Mouse (Mus musculus) brain, embryonic 18.5 days (tissue): Measurements from ENCODE around the gene Hells.

ENCODE experiments used
- DNase-seq: peaks from one replicate; pipeline ENCODE4 v3.0.0-alpha.2; 2012; ENCODE audit warnings: low read depth, low spot score

Hells gene

GRCm38 (mm10) chr19:38930788-38931565, at the start of gene Hells:
Gene Hells (plus strand): TSS chr19:38930915.
- DNase-seq, result peak; percentile 64

GRCm38 (mm10) chr19:38901146-38902135, 29.3 kb upstream of the Hells start:
- DNase-seq, result no peak

DNA sequence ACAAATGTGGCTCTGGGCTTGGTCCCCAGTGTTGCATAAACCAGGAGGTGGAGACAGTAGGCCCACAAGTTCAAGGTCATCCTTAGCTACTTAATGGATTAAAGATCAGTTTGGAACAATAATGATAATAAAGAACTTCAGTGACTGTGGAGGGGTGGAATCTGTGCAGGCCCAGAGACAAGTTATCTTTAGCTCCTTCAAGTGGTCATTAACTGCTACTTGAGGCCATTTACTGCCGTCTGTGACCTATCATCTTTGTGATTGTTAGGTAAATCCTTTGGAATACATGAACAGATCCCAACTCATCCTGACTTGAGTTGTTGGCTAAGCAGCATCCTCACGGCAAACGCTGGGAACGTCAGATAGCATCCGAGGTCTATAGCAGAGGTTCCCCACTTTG, 28.2 kb upstream of the Hells start:
- DNase-seq, result no peak

DNA sequence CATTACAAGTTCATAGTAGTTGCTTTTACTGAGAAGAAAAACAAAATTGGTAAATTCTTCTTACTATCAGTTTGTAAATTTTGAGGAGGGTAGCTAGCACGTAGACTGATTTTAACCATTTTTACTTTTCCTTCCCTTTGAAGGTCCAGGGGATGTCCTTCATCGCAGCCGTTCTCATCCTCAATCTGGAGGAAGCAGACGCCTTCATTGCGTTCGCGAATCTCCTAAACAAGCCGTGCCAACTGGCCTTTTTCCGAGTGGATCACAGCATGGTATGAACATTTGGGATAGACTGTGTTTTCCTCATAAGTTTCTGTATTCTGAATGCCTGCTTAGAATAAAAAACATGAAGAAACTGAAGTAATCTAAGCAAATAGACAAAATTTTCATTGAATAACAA, 16.9 kb upstream of the Hells start:
- no peak for DNase-seq

DNA sequence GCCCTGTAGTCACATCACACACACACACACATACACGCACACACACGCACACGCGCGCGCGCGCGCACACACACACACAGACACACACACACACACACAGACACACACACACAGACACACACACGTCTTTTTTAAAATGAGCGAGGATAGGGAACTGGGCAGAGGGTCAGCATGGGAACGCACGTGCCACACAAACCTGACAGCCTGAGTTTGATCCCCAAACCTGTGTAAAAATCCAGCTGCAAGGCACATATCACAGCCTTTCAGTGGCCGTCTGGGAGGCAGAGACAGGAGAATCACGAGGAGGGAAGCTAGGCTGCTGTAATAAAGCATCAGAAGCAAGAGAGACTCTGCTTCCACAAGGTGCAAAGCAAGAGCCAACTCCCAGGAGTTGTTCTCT, 15.8 kb upstream of the Hells start:
- no peak for DNase-seq

DNA sequence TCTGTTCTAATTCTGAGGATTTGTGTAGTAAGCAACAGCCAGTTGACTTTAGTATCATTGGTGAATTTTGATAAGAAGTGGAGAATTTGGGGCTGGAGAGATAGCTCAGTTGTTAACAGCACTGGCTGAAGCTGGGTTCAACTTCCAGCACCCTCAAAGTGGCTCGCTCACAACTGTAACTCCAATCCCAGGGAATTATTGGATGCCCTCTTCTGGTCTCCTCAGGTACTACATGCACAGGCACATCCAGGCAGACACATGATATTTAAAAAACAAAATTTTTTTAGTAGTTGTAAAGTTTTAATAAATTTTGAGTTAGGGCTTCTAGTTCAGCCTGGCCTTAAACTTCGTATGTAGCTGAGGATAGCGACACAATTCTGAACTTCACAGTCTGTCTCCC, 15.0 kb upstream of the Hells start:
- no peak for DNase-seq

DNA sequence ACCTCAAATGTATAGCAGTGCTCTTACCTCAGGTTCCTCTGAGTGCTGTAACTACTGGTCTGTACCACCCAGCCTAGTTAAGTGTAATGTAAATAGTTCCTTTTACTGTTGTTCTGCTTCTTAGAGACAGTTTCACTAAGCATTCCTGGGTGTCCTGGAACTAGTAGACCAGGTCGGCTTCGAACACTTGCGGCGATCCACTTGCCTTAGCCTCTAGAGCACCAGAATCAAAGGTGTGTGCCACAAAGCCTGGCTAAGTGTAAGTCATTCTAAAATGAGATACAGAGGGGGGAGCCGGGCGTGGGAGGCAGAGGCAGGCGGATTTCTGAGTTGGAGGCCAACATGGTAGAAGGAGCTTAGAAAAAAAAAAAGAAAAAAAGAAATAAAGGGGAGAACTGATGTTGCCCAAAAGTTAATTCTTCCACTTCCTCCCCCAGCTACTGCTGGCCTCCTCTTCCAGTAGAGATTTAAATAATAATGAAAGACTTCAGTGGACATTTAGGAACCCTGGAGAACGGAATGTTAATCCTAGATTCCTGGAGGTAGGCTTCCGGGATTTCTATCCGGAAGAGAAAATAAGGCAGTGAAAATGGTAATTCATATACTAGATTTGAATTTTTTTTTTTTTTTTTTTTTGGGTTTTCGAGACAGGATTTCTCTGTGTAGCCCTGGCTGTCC, 2.1 kb upstream of the Hells start:
- no peak for DNase-seq

DNA sequence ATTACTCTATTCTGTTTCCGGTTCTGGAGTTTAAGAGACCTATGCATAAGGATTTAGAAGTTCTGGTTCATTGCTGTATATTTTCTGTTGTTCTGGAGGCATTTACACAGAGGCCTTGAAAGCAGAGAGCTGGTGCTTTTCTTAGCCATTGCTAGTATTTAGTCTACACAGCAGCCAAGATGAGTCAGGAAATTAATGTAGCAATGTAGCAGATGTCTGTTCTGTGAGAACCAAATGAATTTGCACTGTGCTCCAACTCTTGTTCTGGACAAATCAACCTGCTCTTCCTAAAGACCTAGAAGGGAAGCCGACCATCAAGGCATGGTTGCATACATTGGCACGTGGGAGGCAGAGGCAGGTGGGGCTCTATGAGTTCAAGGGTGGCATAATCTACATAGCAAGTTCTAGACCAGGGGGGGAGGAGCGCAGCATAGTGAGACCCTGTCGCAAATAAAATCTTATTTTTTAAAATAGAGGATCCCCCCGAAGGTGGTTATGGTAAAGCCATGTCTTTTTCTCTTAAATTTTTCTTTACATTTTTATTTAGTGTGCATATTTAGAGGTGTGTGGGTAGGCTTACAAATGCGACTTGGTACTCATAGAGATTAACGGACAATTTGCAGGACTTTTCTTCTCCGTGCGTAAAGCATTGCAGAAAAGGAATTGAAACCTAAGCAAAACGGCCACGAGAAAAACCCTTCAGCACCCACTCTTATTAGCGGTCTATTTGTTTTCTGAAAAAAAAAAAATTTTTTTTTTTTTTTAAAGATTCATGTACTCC, 1.1 kb upstream of the Hells start:
- DNase-seq, result no peak

DNA sequence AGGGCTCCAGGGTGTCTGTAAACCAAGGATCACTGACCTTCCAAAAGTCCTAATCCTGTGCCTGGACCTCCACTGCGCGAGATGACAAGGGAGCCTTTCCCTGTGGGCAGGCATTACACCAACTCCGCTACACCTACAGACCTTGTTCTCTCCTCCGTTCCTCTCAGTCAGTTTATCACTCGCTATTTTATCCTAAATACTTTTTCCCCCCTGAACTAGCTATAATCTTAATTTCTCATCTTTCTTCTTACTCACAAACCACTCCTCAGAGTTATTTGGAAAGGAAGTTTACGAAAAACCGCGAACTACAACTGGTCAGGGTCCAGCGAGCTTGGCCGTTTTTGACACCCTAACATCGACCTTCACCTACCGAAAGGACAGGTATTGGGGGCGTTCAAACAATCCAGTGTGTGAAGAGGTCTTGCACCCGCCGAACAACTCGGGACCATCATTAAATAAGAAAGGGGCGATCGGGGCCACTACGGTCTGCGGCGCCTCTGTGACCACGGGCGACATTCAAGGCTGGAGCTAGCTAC, 395 bp upstream of the Hells start:
- no peak for DNase-seq

- DNase-seq, result no peak
These were observed 813 bp downstream of the Hells start for GRCm38 (mm10) chr19:38931566-38931890.

DNA sequence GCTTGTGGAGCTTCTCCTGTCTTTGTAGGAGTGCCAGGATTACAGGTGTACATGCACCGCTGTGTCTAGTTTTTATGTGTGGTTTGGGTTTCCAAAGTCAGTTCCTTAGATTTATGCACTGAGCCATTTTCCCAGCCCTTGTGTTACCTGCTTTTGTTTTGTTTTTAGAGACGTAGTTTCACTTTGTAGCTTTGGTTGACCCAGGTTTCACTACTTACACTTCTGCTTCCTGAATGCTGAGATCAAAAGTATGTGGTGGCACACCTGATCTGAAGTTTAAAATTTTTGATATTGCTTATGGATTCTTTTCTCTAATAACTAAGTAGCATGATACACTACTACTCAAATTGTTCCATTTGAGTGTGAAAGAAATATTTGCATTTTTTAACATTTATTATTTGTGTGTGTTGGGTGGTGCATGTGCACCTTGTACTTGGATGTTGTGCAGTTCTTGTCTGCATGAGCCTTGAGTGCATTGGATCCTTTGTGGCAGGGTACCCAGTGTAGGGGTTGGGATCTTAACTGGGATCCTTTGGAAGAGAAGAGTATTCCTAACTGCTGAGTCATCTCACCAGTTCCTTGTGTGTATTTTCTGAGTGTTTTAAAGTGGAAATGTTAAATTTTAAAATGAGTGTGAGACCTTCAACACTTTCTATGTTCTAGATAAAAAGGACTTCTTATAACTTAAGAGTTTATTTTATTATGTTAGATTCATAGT, 14.0 kb downstream of the Hells start:
- no peak for DNase-seq

DNA sequence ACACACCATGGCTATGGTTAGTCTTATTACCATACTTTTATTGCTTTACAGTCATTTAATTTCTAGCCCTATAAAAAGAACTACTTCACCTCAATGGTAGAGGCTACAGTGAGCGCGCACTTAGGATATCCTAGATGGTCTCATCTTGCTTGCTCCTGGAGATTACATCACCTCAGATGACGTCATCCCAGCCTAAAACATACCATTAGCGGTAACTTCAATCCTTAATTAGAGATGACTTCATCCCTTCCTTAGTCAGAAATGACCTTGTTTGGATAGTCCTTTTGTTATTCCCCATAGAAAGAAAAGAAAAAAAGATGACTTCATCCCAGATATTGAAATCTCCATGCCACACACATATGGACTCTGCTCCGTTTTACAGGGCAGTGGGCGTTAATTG, 40.0 kb downstream of the Hells start:
- DNase-seq, result no peak

- DNase-seq, result no peak
These were observed 41.9 kb downstream of the Hells start for GRCm38 (mm10) chr19:38972581-38972980.

DNA sequence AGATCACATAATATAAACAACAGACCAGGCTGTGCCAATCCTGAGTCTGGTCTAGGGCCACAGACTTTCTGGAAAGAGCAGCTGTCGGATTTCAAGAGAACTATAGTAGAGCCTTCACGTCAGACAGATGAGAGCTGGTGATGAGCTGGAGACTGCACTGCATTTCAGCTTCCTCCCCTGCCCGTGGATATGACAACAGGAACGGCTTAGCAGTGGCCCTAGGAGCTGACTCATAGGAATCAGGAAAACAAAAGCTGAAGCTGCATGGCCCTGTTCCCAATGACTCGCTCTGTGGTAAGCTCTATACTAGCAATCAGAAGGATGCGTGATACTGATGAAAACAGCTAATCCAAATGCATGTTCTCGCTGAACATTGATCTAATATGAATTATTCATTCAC, 43.0 kb downstream of the Hells start:
- no peak for DNase-seq

GRCm38 (mm10) chr19:38976269-38976668, 45.6 kb downstream of the Hells start:
- no peak for DNase-seq

GRCm38 (mm10) chr19:38981966-38982365, 51.3 kb downstream of the Hells start:
- peak; percentile 20 for DNase-seq

DNA sequence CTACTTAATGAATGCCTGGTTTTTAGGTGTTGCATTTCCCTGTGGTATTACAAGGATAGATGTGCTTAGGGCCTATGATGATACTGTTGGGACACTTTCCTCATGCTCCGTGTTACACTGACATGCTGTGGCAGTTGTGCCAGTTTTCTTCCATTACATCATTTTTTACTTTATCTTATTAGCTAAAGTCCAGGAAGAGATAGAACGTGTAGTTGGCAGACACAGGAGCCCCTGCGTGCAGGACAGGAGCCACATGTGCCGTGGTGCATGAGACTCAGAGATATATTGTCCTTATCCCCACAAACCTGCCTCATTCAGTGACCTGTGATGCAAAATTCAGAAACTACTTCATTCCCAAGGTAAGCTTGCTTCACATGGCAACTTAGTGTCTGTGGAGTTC, 67.5 kb downstream of the Hells start:
- DNase-seq, result no peak

DNA sequence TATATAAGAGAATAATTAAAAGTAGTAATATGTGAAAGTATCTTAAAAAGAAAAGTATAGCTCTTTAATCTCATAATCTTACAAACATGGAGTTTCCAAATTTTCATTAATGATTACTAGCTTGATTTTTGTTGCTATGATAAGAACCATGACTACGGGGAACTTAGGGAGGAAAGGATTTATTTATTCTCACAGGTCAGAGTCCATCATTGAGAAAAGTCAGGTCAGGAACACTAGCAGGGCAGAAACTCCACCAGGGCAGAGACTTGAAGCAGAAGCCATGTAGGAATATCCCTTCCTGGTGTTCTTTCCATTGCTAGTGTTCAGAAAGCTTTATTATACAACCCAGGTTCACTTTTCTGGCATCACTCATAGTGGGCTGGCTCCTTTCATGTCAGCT, 68.0 kb downstream of the Hells start:
- DNase-seq, result no peak

DNA sequence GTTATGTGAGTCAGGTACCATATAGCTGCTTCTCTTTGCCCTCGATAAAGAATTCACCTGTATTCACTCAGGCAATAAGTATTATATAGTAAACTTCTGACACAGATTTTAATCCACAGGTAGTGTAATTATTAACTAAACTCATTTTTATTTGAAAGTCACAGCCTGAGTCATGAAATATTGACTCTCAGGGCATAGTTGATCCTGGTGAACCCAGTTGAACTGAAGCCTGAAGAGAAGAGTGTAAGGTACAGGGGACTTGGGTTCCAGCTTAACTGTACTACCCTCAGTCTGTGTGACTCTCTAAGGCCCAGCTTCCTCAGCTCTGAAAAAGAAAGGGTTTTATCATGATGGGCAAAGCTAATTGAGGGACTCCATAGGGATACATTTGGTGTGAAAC, 74.4 kb downstream of the Hells start:
- DNase-seq, result no peak

GRCm38 (mm10) chr19:39006715-39007114, 76.0 kb downstream of the Hells start, which contains the start of gene Cyp2c55:
Gene Cyp2c55 (plus strand): TSS chr19:39007019.
- DNase-seq, result no peak
